Mouse (Mus musculus) heart, embryonic 15.5 days (tissue): Measurements from ENCODE around the gene Cic. TPM values are rescaled to one million over a fixed set of nuclear protein-coding genes. Genes with fewer than 3 reads are reported as not detected.

Source experiments
- ATAC-seq: fragments of 200-750 bp; cut with Nextera tagmentation; replicated peaks from 2 replicates; pipeline ENCODE4 v1.8.0; 2017; ENCODE audit warnings: low read depth, moderate TSS enrichment; ENCODE audit not compliant: insufficient number of reproducible peaks, insufficient read depth, low FRiP score
- H3K27ac ChIP-seq: fragments of 300-500 bp; sonication (generic); 2 replicates; pipeline ENCODE4 v1.5.1; 2015; ENCODE audit warnings: mild to moderate bottlenecking, inconsistent platforms
- H3K27me3 ChIP-seq: fragments of 300-500 bp; sonication (generic); 2 replicates; pipeline ENCODE4 v1.6.1; 2015; ENCODE audit warnings: inconsistent platforms
- H3K36me3 ChIP-seq: fragments of 300-500 bp; sonication (generic); 2 replicates; pipeline ENCODE4 v1.6.1; 2015; ENCODE audit warnings: mild to moderate bottlenecking, inconsistent platforms
- H3K4me1 ChIP-seq: fragments of 300-500 bp; sonication (generic); replicated peaks from 2 replicates; pipeline ENCODE4 v1.6.1; 2015; ENCODE audit warnings: inconsistent platforms
- H3K4me2 ChIP-seq: fragments of 300-500 bp; sonication (generic); 2 replicates; pipeline ENCODE4 v1.6.1; 2015; ENCODE audit warnings: inconsistent platforms, mild to moderate bottlenecking, moderate library complexity
- H3K4me3 ChIP-seq: fragments of 300-500 bp; sonication (generic); 2 replicates; pipeline ENCODE4 v1.5.1; 2015; ENCODE audit warnings: mild to moderate bottlenecking, inconsistent platforms
- H3K9ac ChIP-seq: fragments of 300-500 bp; sonication (generic); 2 replicates; pipeline ENCODE4 v1.6.1; 2015; ENCODE audit warnings: mild to moderate bottlenecking, inconsistent platforms
- H3K9me3 ChIP-seq: fragments of 300-500 bp; sonication (generic); replicated peaks from 2 replicates; pipeline ENCODE4 v1.6.1; 2016; ENCODE audit warnings: inconsistent platforms
- WGBS: fragments of 180-500 bp; shearing (Covaris S2); methylation state at CpG from one replicate; pipeline ENCODE4 v1.1.7; 2015; ENCODE audit warnings: mixed read lengths; 5-methylcytosine and 5-hydroxymethylcytosine counted together
- polyA plus RNA-seq: library from polyadenylated mRNA; unstranded; fragments of >200 nt; fragmentation: Nextera tagmentation; extraction: Ambion mirVana; gene quantifications from 2 replicates; pipeline ENCODE4 v1.2.1, GENCODE M21; 2015

Cic gene
- polyA plus RNA-seq, result 22.9 and 27.4 TPM in 2 replicates

GRCm38 (mm10) chr7:25267301-25267750 lies at the start of gene Cic:
Gene Cic, plus strand, starts transcription at chr7:25267704.
- Histone ChIP-seq H3K36me3 (peaks cover 10% of the 10 kb centered on the region; the same call in 1 of the 2 replicates), H3K9ac (peak within 1 kb of the TSS; percentile 81), H3K4me3 (peak within 1 kb of the TSS; percentile 69), H3K4me2 (peak within 1 kb of the TSS; percentile 80), H3K4me1 (peaks cover 32% of the 10 kb centered on the region), H3K9me3 (no peaks in the 10 kb centered on the region), H3K27me3 (no peaks in the 10 kb centered on the region), H3K27ac (peak within 1 kb of the TSS; percentile 89)
- under 1% methylated on average over 29 of the region's 29 CpGs for WGBS
- peak; percentile 88 for ATAC-seq

GRCm38 (mm10) chr7:25218705-25219415 lies 48.6 kb upstream of the Cic start:
- ATAC-seq, result no peak

DNA sequence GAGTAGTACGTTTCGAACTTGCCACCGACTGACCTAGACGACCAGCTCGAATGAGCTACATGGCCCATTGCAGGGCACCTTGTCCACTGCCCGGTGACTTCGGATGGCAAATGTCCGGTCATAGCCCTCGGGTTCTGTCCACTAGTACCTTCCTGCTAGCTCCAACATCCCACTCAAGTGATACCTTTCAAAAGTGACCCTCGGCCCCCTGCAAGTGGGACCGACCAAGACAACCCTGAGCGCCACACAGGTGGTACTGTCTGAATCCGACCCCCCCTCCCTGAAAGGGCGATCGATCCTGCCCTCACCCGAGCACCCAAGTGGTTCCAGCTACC lies 48.1 kb upstream of the Cic start:
- Histone ChIP-seq H3K36me3 (peaks cover 10% of the 10 kb centered on the region; the same call in 1 of the 2 replicates), H3K27ac (peak overlapping the region; percentile 95), H3K9ac (peak overlapping the region; percentile 82), H3K27me3 (no peaks in the 10 kb centered on the region), H3K4me1 (peaks cover 33% of the 10 kb centered on the region), H3K9me3 (no peaks in the 10 kb centered on the region), H3K4me3 (peak overlapping the region; percentile 91), H3K4me2 (peak overlapping the region; percentile 95)
- ATAC-seq, result no peak
- WGBS, result under 1% methylated on average over 16 of the region's 16 CpGs

More at GRCm38 (mm10) chr7:25218705-25219415, 48.6 kb upstream of the Cic start:
- H3K9me3 ChIP-seq, result no peaks in the 10 kb centered on the region
- H3K27ac ChIP-seq, result peak overlapping the region; percentile 95
- WGBS, result under 1% methylated on average over 53 of the region's 53 CpGs
- H3K27me3 ChIP-seq, result no peaks in the 10 kb centered on the region
- H3K4me1 ChIP-seq, result peaks cover 33% of the 10 kb centered on the region
- peak overlapping the region; percentile 82 for H3K9ac ChIP-seq
- H3K36me3 ChIP-seq, result peaks cover 8% of the 10 kb centered on the region; the same call in 1 of the 2 replicates
- peak overlapping the region; percentile 95 for H3K4me2 ChIP-seq
- H3K4me3 ChIP-seq, result peak overlapping the region; percentile 91

GRCm38 (mm10) chr7:25219756-25220456 lies 47.6 kb upstream of the Cic start:
- H3K4me1 ChIP-seq, result peaks cover 33% of the 10 kb centered on the region
- ATAC-seq, result peak; percentile 78
- H3K4me2 ChIP-seq, result peak overlapping the region; percentile 95
- H3K27me3 ChIP-seq, result no peaks in the 10 kb centered on the region
- WGBS, result 1% methylated on average over 31 of the region's 31 CpGs
- peaks cover 15% of the 10 kb centered on the region; the same call in 1 of the 2 replicates for H3K36me3 ChIP-seq
- H3K27ac ChIP-seq, result peak overlapping the region; percentile 95
- H3K9me3 ChIP-seq, result no peaks in the 10 kb centered on the region
- peak overlapping the region; percentile 82 for H3K9ac ChIP-seq
- H3K4me3 ChIP-seq, result peak overlapping the region; percentile 91

DNA sequence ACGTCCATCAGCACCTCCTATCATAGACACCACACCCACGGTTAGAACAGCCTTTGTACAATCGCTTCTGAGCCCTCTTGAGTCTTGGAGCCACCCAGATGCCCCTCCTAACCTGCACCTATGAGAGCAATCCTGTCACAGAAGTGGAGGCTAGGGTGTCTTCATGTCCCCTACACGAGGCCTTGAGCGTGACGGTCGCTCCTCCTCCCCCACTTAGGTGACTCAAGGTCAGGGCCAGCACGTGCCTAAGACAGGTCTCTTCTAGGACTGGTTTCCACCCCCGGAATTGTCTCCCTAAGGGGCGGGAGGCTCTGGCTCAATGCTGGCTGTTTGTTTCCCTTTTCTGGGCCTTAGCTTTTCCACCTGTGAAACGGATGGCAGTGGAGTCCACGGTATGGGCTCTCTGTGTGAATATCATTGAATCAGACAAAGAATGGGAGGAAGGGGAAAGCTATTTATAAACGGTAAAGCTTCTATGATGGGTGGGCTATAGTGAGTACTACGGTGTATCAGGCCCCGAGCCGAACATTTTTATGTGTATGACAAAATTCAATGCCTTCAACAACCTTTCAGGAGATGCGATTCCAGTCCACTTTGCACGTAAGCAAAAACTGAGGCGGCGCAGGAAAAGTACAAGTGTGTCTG lies 46.9 kb upstream of the Cic start, which contains the start of gene Dedd2:
TSS of gene Dedd2 (minus strand) at position 159 of the 645 bp plus-strand sequence.
- Histone ChIP-seq H3K27me3 (no peaks in the 10 kb centered on the region), H3K4me2 (peak within 1 kb of the TSS; percentile 95), H3K27ac (peak within 1 kb of the TSS; percentile 95), H3K36me3 (peaks cover 16% of the 10 kb centered on the region; the same call in 1 of the 2 replicates), H3K9ac (peak within 1 kb of the TSS; percentile 82), H3K4me3 (peak within 1 kb of the TSS; percentile 91), H3K9me3 (no peaks in the 10 kb centered on the region), H3K4me1 (peaks cover 33% of the 10 kb centered on the region)
- WGBS, result 3% methylated on average over 20 of the region's 20 CpGs
- ATAC-seq, result no peak

DNA sequence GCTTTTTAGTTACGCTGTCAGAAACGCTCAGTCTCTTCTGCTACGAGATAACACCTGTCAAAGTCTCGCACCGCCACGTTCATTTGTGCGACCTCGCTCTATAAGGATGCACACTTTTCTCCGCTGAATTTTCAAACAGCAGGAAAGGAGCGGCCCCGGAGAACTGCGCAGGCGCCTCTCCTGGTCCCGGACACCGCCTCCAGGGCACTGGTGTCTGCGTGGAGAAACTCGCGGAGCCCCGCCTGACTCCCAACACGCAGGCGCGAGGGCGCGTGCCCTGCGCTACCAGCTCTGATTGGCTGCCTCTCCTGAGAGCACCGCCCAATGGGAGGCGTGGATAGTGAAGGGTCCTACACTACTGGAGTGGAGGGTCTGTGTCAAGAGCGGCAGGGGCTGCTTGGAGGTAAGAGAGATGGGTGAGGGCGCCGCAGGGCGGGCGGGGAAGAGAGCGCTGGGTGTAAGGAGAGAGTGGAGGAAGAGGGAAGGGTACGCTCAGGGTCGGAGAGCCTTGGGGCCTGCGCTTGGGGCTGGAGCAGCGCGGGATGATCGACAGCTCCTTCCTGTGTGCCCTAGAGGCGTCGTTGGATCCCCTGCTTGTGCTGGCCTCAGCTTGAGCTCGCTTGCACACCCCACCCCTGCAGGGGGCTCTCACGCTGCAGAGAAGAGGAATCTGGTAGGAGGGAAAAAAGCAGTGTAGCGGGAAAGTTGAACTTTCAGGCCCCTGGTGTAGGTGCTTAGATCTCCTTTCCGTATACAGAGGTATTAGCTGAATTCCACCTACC lies 46.2 kb upstream of the Cic start, which contains the start of gene Zfp526:
TSS of gene Zfp526 (plus strand) at position 324 of the 782 bp plus-strand sequence.
- ATAC-seq, result peak; percentile 91
- H3K36me3 ChIP-seq, result peaks cover 23% of the 10 kb centered on the region
- H3K27me3 ChIP-seq, result no peaks in the 10 kb centered on the region
- H3K27ac ChIP-seq, result peak within 1 kb of the TSS; percentile 95
- H3K9ac ChIP-seq, result peak within 1 kb of the TSS; percentile 80
- peak within 1 kb of the TSS; percentile 95 for H3K4me2 ChIP-seq
- H3K9me3 ChIP-seq, result no peaks in the 10 kb centered on the region
- H3K4me3 ChIP-seq, result peak within 1 kb of the TSS; percentile 91
- peaks cover 33% of the 10 kb centered on the region for H3K4me1 ChIP-seq
- under 1% methylated on average over 45 of the region's 45 CpGs for WGBS

DNA sequence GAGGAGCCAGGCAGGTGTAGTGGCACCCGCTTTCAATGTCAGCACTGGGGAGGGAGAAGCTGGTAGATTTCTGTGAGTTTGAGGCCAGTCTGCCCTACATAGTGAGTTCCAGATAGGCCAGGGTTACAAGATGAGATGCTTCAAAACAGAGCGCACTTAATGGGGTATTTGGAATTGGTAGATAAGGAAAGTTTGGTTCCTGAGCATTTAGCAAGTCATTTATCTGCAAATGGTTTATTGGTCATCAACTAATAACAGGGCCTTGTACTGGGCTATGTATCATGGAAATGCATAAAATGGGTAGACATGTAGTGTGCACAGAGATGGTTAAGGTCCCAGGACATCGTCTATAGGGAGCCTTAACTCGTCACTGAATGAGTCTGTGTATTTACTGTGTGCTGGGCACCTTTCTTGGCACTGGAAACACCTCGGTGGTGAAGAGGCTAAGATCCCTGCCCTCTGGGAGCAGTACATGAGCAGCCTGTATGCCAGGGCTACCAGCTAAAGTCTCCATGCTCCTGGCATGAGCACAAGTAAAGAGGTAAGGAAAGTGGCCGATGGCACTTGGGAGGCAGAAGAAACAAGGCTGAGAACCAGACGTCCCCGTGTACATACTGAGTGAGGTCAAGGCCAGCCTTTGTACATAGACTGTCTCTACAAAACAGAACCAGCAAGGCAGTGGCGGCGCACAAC lies 45.1 kb upstream of the Cic start:
- no peak for ATAC-seq
- peak overlapping the region; percentile 91 for H3K4me3 ChIP-seq
- no peaks in the 10 kb centered on the region for H3K27me3 ChIP-seq
- peak overlapping the region; percentile 95 for H3K4me2 ChIP-seq
- H3K36me3 ChIP-seq, result peaks cover 34% of the 10 kb centered on the region
- no peaks in the 10 kb centered on the region for H3K9me3 ChIP-seq
- H3K4me1 ChIP-seq, result peaks cover 34% of the 10 kb centered on the region
- no peak overlapping the region for H3K27ac ChIP-seq
- peak overlapping the region; percentile 80 for H3K9ac ChIP-seq
- 80% methylated on average over 10 of the region's 10 CpGs for WGBS

DNA sequence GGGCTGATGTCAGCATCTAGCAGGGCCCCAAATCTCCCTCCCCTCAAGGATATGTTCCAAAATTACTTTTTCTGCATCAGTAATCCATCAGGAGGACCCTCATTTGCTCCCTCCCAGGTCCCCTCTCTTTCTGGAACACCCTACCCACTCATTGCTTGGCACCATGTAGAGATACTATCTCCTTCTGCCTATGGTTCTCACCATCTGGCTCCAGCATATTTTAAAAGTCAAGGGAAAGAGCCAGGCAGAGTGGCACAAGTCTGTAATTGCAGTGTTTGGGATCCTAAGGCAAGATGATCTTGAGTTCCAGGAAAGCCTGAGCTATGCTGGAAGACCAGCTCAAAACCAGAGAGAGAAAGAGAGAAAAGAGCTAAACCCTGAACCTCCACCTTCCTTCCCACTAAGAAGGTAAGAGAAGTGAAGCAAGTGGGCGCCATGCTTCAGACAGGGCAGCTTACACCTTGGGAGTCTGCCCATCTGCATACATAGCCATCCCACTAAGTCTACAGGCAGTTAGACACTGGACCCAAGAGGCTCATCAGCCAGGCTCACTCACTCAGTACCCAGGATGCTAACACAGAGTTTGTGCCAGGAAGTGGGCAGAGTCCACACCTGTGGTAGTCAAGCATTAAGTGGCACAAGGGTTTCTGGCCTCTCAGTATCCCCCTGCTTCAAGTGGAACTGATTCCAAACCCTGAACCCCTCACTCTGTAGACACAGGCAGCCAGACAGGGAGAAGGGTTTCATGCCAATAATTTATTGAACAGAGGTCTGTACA lies 39.8 kb upstream of the Cic start:
- peaks cover 8% of the 10 kb centered on the region for H3K4me1 ChIP-seq
- WGBS, result 94% methylated on average over 1 of the region's 1 CpGs
- ATAC-seq, result no peak
- H3K27me3 ChIP-seq, result no peaks in the 10 kb centered on the region
- H3K27ac ChIP-seq, result no peak overlapping the region
- H3K36me3 ChIP-seq, result peaks cover 86% of the 10 kb centered on the region
- no peak overlapping the region for H3K9ac ChIP-seq
- H3K4me3 ChIP-seq, result no peak overlapping the region
- no peak overlapping the region for H3K4me2 ChIP-seq
- H3K9me3 ChIP-seq, result no peaks in the 10 kb centered on the region

DNA sequence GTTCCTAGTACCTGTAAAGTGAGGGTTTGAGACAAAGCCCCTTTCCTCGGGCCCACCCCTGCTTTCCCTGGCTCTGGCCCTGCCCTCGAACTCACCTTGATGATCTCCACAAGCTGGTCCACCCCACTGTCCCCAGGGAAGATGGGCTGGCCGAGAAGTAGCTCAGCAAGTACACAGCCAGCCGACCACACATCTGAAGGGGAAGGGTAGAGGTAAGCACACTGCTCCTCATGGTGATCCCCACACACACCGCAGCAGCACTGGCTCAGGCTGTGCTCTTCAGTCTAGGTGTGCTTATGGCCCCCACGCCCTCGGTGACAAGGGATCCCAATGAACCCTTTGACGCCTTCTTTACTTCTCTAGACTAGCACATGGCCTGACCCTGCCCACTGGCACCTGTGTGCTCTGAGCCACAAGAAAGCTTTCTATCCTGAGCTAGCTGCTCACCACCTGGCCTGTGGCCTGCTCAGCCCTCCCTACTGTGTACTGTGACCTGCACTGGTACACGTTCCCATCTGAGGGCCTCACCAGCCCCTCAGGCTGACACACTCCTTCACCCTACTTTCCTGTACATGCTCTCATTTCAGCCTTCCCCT lies 36.7 kb upstream of the Cic start:
- H3K27ac ChIP-seq, result no peak overlapping the region
- H3K9me3 ChIP-seq, result no peaks in the 10 kb centered on the region
- H3K4me3 ChIP-seq, result no peak overlapping the region
- 82% methylated on average over 9 of the region's 9 CpGs for WGBS
- H3K4me1 ChIP-seq, result peaks cover 7% of the 10 kb centered on the region; the same call in 1 of the 2 replicates
- H3K9ac ChIP-seq, result no peak overlapping the region
- no peak for ATAC-seq
- H3K4me2 ChIP-seq, result no peak overlapping the region
- H3K27me3 ChIP-seq, result no peaks in the 10 kb centered on the region
- peaks cover 85% of the 10 kb centered on the region for H3K36me3 ChIP-seq
